Mouse (Mus musculus) G1E (cell line): ENCODE results near the gene Nle1. TPM values are rescaled to one million over a fixed set of nuclear protein-coding genes. Genes with fewer than 3 reads are reported as not detected.

Experiments
- ATAC-seq: 2 replicates; pipeline ENCODE4 v1.8.0; 2016; ENCODE audit warnings: mild to moderate bottlenecking; ENCODE audit not compliant: insufficient number of reproducible peaks, poor library complexity, low FRiP score, severe bottlenecking; ENCODE audit errors: extremely low read depth
- DNase-seq: peaks from one replicate; pipeline ENCODE4 v3.0.0; 2012; ENCODE audit warnings: low spot score
- H3K27me3 ChIP-seq: 2 replicates; pipeline ENCODE4 v1.6.1; 2012; ENCODE audit warnings: mild to moderate bottlenecking, low read length, inconsistent platforms; ENCODE audit not compliant: insufficient read depth
- H3K36me3 ChIP-seq: replicated peaks from 2 replicates; pipeline ENCODE3; 2012; ENCODE audit warnings: mild to moderate bottlenecking, inconsistent platforms
- H3K4me1 ChIP-seq: 2 replicates; pipeline ENCODE4 v1.6.1; 2012; ENCODE audit warnings: low read depth, low read length, inconsistent platforms, mixed read lengths; ENCODE audit not compliant: insufficient read depth
- H3K4me3 ChIP-seq: 2 replicates; pipeline ENCODE4 v1.5.1; 2012; ENCODE audit warnings: low read depth, mild to moderate bottlenecking, inconsistent platforms, low read length, moderate library complexity, mixed read lengths
- H3K9me3 ChIP-seq: replicated peaks from 2 replicates; pipeline ENCODE4 v1.6.1; 2012; ENCODE audit warnings: inconsistent platforms
- CTCF ChIP-seq: IDR thresholded peaks from 2 replicates; pipeline ENCODE4 v1.5.1; 2012; ENCODE audit warnings: low read depth, low read length, inconsistent platforms, mixed read lengths
- GATA1 ChIP-seq: IDR thresholded peaks from 2 replicates; pipeline ENCODE4 v1.6.1; 2012; ENCODE audit warnings: borderline replicate concordance, low read length, inconsistent platforms, mixed read lengths
- GATA2 ChIP-seq: IDR thresholded peaks from 2 replicates; pipeline ENCODE4 v1.6.1; 2012; ENCODE audit warnings: low read depth, low read length, inconsistent platforms, borderline replicate concordance
- POLR2AphosphoS5 ChIP-seq: IDR thresholded peaks from 2 replicates; pipeline ENCODE4 v1.6.1; 2012; ENCODE audit warnings: low read depth, low read length, inconsistent platforms; ENCODE audit not compliant: insufficient replicate concordance
- TAL1 ChIP-seq: conservative IDR thresholded peaks from 2 replicates; pipeline ENCODE4 v1.6.1; 2012; ENCODE audit warnings: low read depth, low read length, inconsistent platforms, mixed read lengths
- polyA plus RNA-seq: library from polyadenylated mRNA; stranded (reverse); fragments of >175 nt; gene quantifications from 2 replicates; pipeline ENCODE4 v1.2.3, GENCODE M21; 2012
- total RNA-seq, 2 experiments: library from RNA; stranded (forward) in 1 of 2; stranded (reverse) in 1 of 2; fragments of 200-1000 nt in 1 of 2; fragments of >200 nt in 1 of 2; fragmentation: Nextera tagmentation in 1 of 2; gene quantifications; 2 replicates each; pipeline ENCODE4 v1.2.3; 2014 to 2017

The Nle1 gene
- total and polyA plus RNA-seq, 3 experiments, result 18.6 to 92.9 (median 27.6) TPM

DNA sequence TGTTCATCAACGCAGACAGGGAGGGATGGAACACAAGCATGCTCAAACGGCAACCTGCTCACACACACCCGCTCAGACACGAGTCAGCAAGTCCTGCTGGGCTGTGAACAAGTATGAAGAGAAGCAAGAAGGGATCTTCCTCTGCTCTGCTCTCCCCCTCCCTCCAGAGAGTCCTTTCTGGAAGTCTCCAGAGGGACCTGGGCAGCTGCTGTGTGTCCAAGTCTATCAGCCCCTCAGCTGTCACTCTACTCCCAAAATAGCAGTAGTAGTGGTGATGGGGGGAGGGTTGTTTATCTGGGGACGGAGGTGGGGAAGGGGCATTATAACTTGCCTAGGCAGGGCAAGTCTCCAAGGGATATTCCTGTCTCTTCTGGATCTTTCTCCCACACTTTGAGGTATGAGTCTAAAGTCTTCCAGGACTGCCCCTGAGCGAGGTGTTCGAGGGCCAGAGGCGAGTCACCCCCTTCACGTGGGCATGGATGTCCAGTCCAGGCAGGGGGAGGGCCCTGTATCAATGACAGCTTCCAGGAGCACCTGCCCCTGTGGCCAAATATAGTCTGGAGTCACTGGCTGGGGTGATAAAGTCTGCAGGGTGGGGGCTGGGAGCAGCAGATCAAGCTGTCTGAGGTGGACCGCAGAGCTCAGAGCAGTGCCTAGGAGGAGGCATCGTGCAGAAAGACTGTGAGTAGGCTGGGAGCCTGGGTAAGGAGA is 2.6 kb upstream of the Nle1 start:
- H3K27me3 ChIP-seq, result peaks cover 31% of the 10 kb centered on the region
- DNase-seq, result no peak
- no peak for ATAC-seq
- no peak for TF ChIP-seq GATA1
- TF ChIP-seq POLR2AphosphoS5, result no peak
- TF ChIP-seq TAL1, result no peak
- TF ChIP-seq CTCF, result no peak
- TF ChIP-seq GATA2, result no peak
- H3K36me3 ChIP-seq, result peaks cover 13% of the 10 kb centered on the region
- H3K9me3 ChIP-seq, result no peaks in the 10 kb centered on the region
- H3K4me3 ChIP-seq, result no peak overlapping the region
- peaks cover 23% of the 10 kb centered on the region for H3K4me1 ChIP-seq

DNA sequence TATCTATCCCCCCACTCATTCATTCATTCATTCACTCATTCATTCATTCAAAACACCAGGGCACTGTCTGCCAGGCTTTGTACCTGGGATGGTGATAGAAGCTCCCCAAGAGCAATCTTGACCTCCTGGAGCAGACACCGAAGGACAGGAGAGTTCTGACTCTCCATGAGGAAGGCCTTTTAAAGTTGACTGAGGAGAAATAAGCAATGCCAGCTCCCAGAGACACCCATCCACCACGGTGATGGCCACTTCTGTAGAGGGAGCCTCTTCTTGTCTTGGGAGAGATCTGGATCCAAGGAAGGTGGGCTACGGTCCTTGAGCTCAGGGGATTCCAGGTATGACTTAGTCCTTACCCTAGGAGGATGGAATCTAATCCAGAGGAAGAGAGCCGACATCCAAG is 2.0 kb upstream of the Nle1 start, which contains the start of gene Unc45b:
Unc45b (plus strand) TSS at position 301 of the 400 bp plus-strand sequence.
- TF ChIP-seq TAL1 (no peak), CTCF (no peak), GATA2 (no peak), GATA1 (no peak), POLR2AphosphoS5 (no peak)
- Histone ChIP-seq H3K9me3 (no peaks in the 10 kb centered on the region), H3K36me3 (peaks cover 19% of the 10 kb centered on the region), H3K27me3 (peaks cover 31% of the 10 kb centered on the region), H3K4me3 (no peak within 1 kb of the TSS), H3K4me1 (peaks cover 29% of the 10 kb centered on the region)
- DNase-seq (no peak), ATAC-seq (no peak)

DNA sequence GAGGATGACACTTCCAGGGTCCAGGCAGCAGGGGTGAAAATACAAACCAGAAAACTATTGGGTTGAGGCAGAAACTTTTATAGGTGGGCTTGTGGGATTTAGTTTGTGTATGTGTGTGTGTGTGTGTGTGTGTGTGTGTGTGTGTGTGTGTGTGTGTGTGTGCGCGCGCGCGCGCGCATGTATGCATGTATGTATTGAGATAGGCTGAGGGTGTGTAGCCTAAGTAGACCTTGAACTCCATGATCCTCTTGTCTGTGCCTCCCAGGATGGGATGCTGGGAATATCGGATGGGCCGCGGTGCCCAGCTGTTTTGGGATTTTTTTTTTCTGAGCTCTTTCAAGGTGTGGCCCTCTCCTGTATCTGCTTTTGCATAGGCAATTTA is 388 bp upstream of the Nle1 start:
- peaks cover 35% of the 10 kb centered on the region for H3K36me3 ChIP-seq
- H3K9me3 ChIP-seq, result no peaks in the 10 kb centered on the region
- peak overlapping the region; percentile 91; the same call in 1 of the 2 replicates for H3K4me3 ChIP-seq
- peaks cover 27% of the 10 kb centered on the region for H3K27me3 ChIP-seq
- TF ChIP-seq POLR2AphosphoS5 (no peak), TAL1 (no peak), GATA1 (no peak), CTCF (no peak), GATA2 (no peak)
- DNase-seq, result no peak
- peaks cover 38% of the 10 kb centered on the region for H3K4me1 ChIP-seq
- ATAC-seq, result no peak

DNA sequence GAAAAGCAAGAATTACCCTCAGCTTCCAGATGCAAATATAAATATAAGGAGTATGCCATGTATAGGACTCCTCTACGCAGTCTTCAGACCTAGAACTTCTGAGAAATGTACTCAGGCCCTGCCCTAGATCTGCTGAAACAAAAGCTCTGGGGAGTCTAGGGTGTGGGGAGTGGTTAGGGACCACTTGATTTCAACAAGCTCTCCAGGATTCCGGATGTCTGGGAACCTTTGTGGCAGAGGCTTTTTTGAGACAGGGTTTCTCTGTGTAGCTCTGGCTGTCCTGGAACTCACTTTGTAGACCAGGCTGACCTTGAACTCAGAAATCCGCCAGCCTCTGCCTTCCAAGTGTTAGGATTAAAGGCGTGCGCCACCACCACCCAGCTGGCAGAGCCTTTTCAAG is 2.4 kb downstream of the Nle1 start:
- H3K36me3 ChIP-seq, result peaks cover 62% of the 10 kb centered on the region

DNA sequence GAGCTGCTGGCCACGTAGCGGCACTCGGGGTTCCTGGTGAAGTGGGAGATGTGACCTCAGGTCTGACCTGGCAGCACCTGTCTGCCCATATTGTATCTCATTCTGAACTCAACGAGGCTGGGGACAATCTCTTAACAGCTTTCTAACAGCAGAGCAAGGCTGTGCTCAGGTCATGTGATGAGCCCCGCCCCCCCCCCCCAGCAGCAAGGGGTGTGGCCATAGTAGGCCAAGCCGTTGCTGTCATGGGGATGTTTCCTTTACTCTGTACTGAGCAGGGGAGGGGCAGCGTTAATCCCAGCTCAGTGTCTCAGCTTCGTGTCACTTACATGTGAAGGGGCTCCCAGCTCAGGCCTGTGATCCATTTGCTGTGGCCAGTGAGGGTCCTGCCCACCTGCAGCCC is 3.3 kb downstream of the Nle1 start:
- peaks cover 71% of the 10 kb centered on the region for H3K36me3 ChIP-seq
- no peak for ATAC-seq
- peaks cover 49% of the 10 kb centered on the region for H3K4me1 ChIP-seq
- H3K9me3 ChIP-seq, result no peaks in the 10 kb centered on the region
- peaks cover 2% of the 10 kb centered on the region; the same call in 1 of the 2 replicates for H3K27me3 ChIP-seq
- no peak for TF ChIP-seq CTCF
- TF ChIP-seq POLR2AphosphoS5, result no peak
- TF ChIP-seq TAL1, result no peak
- TF ChIP-seq GATA2, result no peak
- TF ChIP-seq GATA1, result no peak
- no peak for DNase-seq
- H3K4me3 ChIP-seq, result no peak overlapping the region; the same call in 1 of the 2 replicates

More for the DNA sequence above, 2.4 kb downstream of the Nle1 start:
- H3K9me3 ChIP-seq, result no peaks in the 10 kb centered on the region
- DNase-seq, result no peak
- H3K4me3 ChIP-seq, result peak overlapping the region; percentile 58; the same call in 1 of the 2 replicates
- no peak for ATAC-seq
- TF ChIP-seq GATA2 (no peak), TAL1 (no peak), POLR2AphosphoS5 (no peak), CTCF (no peak), GATA1 (no peak)
- peaks cover 8% of the 10 kb centered on the region for H3K27me3 ChIP-seq
- peaks cover 51% of the 10 kb centered on the region for H3K4me1 ChIP-seq

DNA sequence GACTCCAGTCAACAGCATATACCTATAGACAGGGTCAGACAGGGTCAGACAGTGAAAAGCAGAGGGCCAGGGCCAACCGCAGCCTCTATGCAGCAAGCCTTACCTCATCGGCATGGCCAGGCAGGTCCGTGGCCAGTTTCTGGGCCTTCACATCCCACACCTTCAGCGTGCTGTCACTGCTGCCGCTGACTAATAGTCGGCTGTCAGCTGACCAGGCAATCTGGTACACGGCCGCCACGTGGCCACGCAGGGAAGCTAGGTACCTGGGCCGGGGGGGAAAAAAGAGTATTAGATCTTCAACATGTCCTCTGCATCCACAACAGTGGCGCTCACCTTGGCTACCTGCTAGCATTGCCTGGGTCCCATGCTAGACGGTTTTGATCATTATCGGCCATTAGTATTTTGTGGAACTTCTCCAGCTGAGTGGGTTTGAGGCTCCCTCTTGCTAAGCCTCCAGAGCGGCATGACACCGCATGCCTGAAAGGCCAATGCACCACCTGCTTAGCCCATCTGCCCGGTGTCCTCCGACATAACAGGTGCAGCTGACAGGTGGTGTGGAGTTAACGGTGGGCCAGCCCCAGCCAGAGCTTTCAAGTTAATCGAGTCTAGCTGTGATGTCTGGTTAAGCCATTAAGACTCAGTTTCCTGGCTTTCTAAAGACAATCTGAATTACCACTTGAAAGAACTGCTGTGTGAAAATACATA is 6.5 kb downstream of the Nle1 start:
- peaks cover 40% of the 10 kb centered on the region for H3K4me1 ChIP-seq
- H3K4me3 ChIP-seq, result no peak overlapping the region
- no peaks in the 10 kb centered on the region for H3K9me3 ChIP-seq
- peaks cover 91% of the 10 kb centered on the region for H3K36me3 ChIP-seq
- H3K27me3 ChIP-seq, result no peaks in the 10 kb centered on the region
- DNase-seq (no peak), ATAC-seq (no peak)
- no peak for TF ChIP-seq GATA1
- TF ChIP-seq CTCF, result no peak
- no peak for TF ChIP-seq TAL1
- TF ChIP-seq GATA2, result no peak
- TF ChIP-seq POLR2AphosphoS5, result no peak
